Comparison of ENCODE assay signal across 10 mouse cellular contexts in the genomic region with DNA sequence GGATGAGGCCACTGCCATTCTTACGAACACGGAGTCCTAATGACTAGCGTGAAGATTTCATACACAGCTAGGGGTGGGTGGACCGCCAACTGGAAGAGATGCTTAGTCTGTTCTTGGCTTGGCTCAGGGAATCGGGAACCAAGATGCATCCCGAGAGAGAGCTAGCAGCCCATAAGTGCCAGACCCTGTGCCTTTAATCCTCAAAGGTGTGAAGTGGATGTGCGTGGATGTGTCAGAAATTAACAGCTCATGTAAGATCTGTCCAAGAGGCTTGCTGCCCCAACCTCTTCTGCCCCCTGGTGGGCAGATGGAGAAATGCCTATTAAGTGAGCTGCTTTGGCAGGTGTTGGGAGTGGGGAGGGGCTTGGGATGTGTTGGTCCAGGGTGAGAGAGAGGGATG. TPM values are rescaled to one million over a fixed set of nuclear protein-coding genes. Genes with fewer than 3 reads are reported as not detected.
A peak's percentile ranks its signal among the peaks of the same experiment; 100 is the strongest.
DNase-seq lines count a peak whose midpoint lies in the region; ATAC-seq and TF ChIP-seq lines count a peak whose summit lies in the region.
"Had no signal": no experiment of that assay in that cellular context is flagged by ENCODE, and none has a peak within 500 bp of the region (broad histone marks: within the 10 kb centered on the region; RNA-seq: fewer than 3 reads in every experiment).

No protein-coding gene starts in this region.

- no peaks in the 10 kb centered on the region for H3K36me3 ChIP-seq in kidney, embryonic 16.5 days (ENCODE audit: insufficient read depth, low read length)
- H3K36me3 ChIP-seq in ES-Bruce4 (ENCODE audit: control insufficient read depth, insufficient read depth, low read length, poor library complexity, severe bottlenecking): no peaks in the 10 kb centered on the region
- H3K36me3 ChIP-seq in forebrain, postnatal 0 days (ENCODE audit: insufficient read depth): 0 out of 2 replicates have a peak, but pooled peaks cover 2% of the 10 kb centered on the region
- H3K36me3 ChIP-seq: lung, embryonic 15.5 days had no signal

- no peak overlapping the region for H3K27ac ChIP-seq in kidney, embryonic 16.5 days (ENCODE audit: low read length)
- no peak overlapping the region for H3K27ac ChIP-seq in ES-Bruce4 (ENCODE audit: insufficient read depth, low read length)
- H3K27ac ChIP-seq in bone marrow, adult 2 months (ENCODE audit: control insufficient read depth, insufficient read depth, low read depth, low read length, poor library complexity): no peak overlapping the region
- H3K27ac ChIP-seq in forebrain, postnatal 0 days (ENCODE audit: low read depth, low read length): no peak overlapping the region
- H3K27ac ChIP-seq: lung, embryonic 15.5 days had no signal

- TF ChIP-seq POLR2A in ES-Bruce4 (IDR thresholded peaks at IDR 0.05; ENCODE audit: insufficient read depth, low read length): no peak
- TF ChIP-seq POLR2A in bone marrow, adult 2 months (IDR thresholded peaks at IDR 0.05; ENCODE audit: borderline replicate concordance, control insufficient read depth, low read depth, low read length): no peak

- ATAC-seq in kidney, embryonic 16.5 days (ENCODE audit: low FRiP score, low TSS enrichment): no peak
- peak; percentile 21 for ATAC-seq in forebrain, postnatal 0 days
- ATAC-seq in megakaryocyte-erythroid progenitor cell, adult 5-6 weeks (replicated peaks; ENCODE audit: low FRiP score, low TSS enrichment, poor library complexity, severe bottlenecking): peak; percentile 70; the same call in 1 of the 2 replicates

- TF ChIP-seq CTCF in ES-Bruce4 (IDR thresholded peaks at IDR 0.05; ENCODE audit: low read depth, low read length): peak; percentile 84
- TF ChIP-seq CTCF in bone marrow, adult 2 months (IDR thresholded peaks at IDR 0.05; ENCODE audit: control insufficient read depth, insufficient read depth, low read length): peak; percentile 82
- peak; percentile 78 for TF ChIP-seq CTCF in forebrain, postnatal 0 days (IDR thresholded peaks at IDR 0.05; ENCODE audit: low read depth)

- no peak overlapping the region for H3K4me3 ChIP-seq in kidney, embryonic 16.5 days (ENCODE audit: low read length)
- no peak overlapping the region for H3K4me3 ChIP-seq in ES-Bruce4 (ENCODE audit: low read depth, low read length)
- no peak overlapping the region for H3K4me3 ChIP-seq in bone marrow, adult 2 months (replicated peaks; ENCODE audit: control insufficient read depth, low read depth, low read length)
- H3K4me3 ChIP-seq in forebrain, postnatal 0 days (ENCODE audit: low read depth, low read length): no peak overlapping the region
- H3K4me3 ChIP-seq: erythroblast, embryonic 14.5 days; lung, embryonic 15.5 days had no signal

- no peak overlapping the region for H3K4me2 ChIP-seq in kidney, embryonic 16.5 days (replicated peaks; ENCODE audit: low read depth, low read length)
- no peak overlapping the region for H3K4me2 ChIP-seq in forebrain, postnatal 0 days (ENCODE audit: low read depth)
- H3K4me2 ChIP-seq: lung, embryonic 15.5 days had no signal

- no peaks in the 10 kb centered on the region for H3K9me3 ChIP-seq in kidney, embryonic 16.5 days (ENCODE audit: low read length)
- no peaks in the 10 kb centered on the region for H3K9me3 ChIP-seq in ES-Bruce4 (replicated peaks; ENCODE audit: control insufficient read depth, insufficient read depth, low read length, poor library complexity, severe bottlenecking)
- H3K9me3 ChIP-seq in forebrain, postnatal 0 days (ENCODE audit: low read length): no peaks in the 10 kb centered on the region
- H3K9me3 ChIP-seq: lung, embryonic 15.5 days had no signal

- peak; percentile 43 for DNase-seq in kidney, adult 11 months
- peak; percentile 54 for DNase-seq in forebrain, postnatal 0 days
- DNase-seq in kidney, postnatal 14 days: peak; percentile 73
- DNase-seq in thymus, postnatal 4 days: peak; percentile 74

- no peak overlapping the region for H3K9ac ChIP-seq in kidney, embryonic 16.5 days (replicated peaks; ENCODE audit: low read length)
- H3K9ac ChIP-seq in ES-Bruce4 (ENCODE audit: low read depth, poor library complexity, severe bottlenecking): no peak overlapping the region
- no peak overlapping the region for H3K9ac ChIP-seq in forebrain, postnatal 0 days
- H3K9ac ChIP-seq: lung, embryonic 15.5 days had no signal

- no peaks in the 10 kb centered on the region for H3K4me1 ChIP-seq in kidney, embryonic 16.5 days (ENCODE audit: insufficient read depth, low read length)
- no peaks in the 10 kb centered on the region for H3K4me1 ChIP-seq in ES-Bruce4 (ENCODE audit: control insufficient read depth, insufficient read depth, low read length)
- no peaks in the 10 kb centered on the region; the same call in 1 of the 2 replicates for H3K4me1 ChIP-seq in bone marrow, adult 2 months (ENCODE audit: control insufficient read depth, insufficient read depth, low read length)
- peaks cover 5% of the 10 kb centered on the region; the same call in 1 of the 2 replicates for H3K4me1 ChIP-seq in forebrain, postnatal 0 days (ENCODE audit: insufficient read depth)
- H3K4me1 ChIP-seq: lung, embryonic 15.5 days had no signal

- TF ChIP-seq EP300 in ES-Bruce4 (IDR thresholded peaks at IDR 0.05; ENCODE audit: insufficient read depth, low read depth, low read length): no peak

- H3K27me3 ChIP-seq in kidney, embryonic 16.5 days (ENCODE audit: insufficient read depth, low read length): no peaks in the 10 kb centered on the region
- H3K27me3 ChIP-seq in ES-Bruce4 (ENCODE audit: control insufficient read depth, insufficient read depth, low read length, poor library complexity, severe bottlenecking): no peaks in the 10 kb centered on the region
- no peaks in the 10 kb centered on the region for H3K27me3 ChIP-seq in forebrain, postnatal 0 days (ENCODE audit: insufficient read depth, low read length)
- H3K27me3 ChIP-seq: lung, embryonic 15.5 days had no signal

- WGBS in kidney, embryonic 16.5 days: 53% methylated on average over 7 of the region's 7 CpGs
- WGBS in bone marrow, adult 2 months: 74% methylated on average over 7 of the region's 7 CpGs
- 41% methylated on average over 7 of the region's 7 CpGs for WGBS in forebrain, postnatal 0 days

RNA-seq across cellular contexts. Expression of gene Kcnip3, which starts 20.8 kb away (rescaled TPM):
- 3.4 and 4.7 TPM in 2 replicates for polyA plus RNA-seq in kidney, embryonic 16.5 days (2015; fragmentation: Nextera tagmentation; extraction: Ambion mirVana)
- polyA plus RNA-seq in ES-Bruce4 (2011; ENCODE audit: insufficient read depth, insufficient read length, low read depth, missing spikeins): 2.0 and 2.8 TPM in 2 replicates
- polyA plus RNA-seq in bone marrow, adult 2 months (2011; ENCODE audit: insufficient read depth, insufficient read length, low replicate concordance, missing spikeins): 1.5 TPM in 2 replicates
- 27.8 and 31.2 TPM in 2 replicates for total RNA-seq in forebrain, postnatal 0 days (2014; rRNA removed)
- 15.8 and 20.1 TPM in 2 replicates for polyA plus RNA-seq in forebrain, postnatal 0 days (2015; fragmentation: Nextera tagmentation; extraction: Ambion mirVana)
- not detected in 2 replicates for total RNA-seq in megakaryocyte-erythroid progenitor cell, adult 5-6 weeks (2014; fragmentation: Nextera tagmentation)
- 0.15 TPM in 1 of 2 replicates, not detected in the other for total RNA-seq in megakaryocyte-erythroid progenitor cell, adult 5-6 weeks (2017)

RNA-seq across cellular contexts. Expression of gene Prom2, which starts 40.2 kb away (rescaled TPM):
- 2.7 and 3.0 TPM in 2 replicates for polyA plus RNA-seq in kidney, embryonic 16.5 days (2015; fragmentation: Nextera tagmentation; extraction: Ambion mirVana)
- 1.2 and 1.3 TPM in 2 replicates for polyA plus RNA-seq in ES-Bruce4 (2011; ENCODE audit: insufficient read depth, insufficient read length, low read depth, missing spikeins)
- not detected in 2 replicates for polyA plus RNA-seq in bone marrow, adult 2 months (2011; ENCODE audit: insufficient read depth, insufficient read length, low replicate concordance, missing spikeins)
- not detected in 2 replicates for total RNA-seq in forebrain, postnatal 0 days (2014; rRNA removed)
- polyA plus RNA-seq in forebrain, postnatal 0 days (2015; fragmentation: Nextera tagmentation; extraction: Ambion mirVana): 0.04 TPM in 1 of 2 replicates, not detected in the other
- not detected in 2 replicates for total RNA-seq in megakaryocyte-erythroid progenitor cell, adult 5-6 weeks (2014; fragmentation: Nextera tagmentation)
- total RNA-seq in megakaryocyte-erythroid progenitor cell, adult 5-6 weeks (2017): not detected in 2 replicates
- polyA plus RNA-seq: erythroblast, embryonic 14.5 days had no signal

RNA-seq across cellular contexts. Expression of gene Fahd2a, which starts 56.7 kb away (rescaled TPM):
- polyA plus RNA-seq in kidney, embryonic 16.5 days (2015; fragmentation: Nextera tagmentation; extraction: Ambion mirVana): 37.0 and 39.0 TPM in 2 replicates
- polyA plus RNA-seq in ES-Bruce4 (2011; ENCODE audit: insufficient read depth, insufficient read length, low read depth, missing spikeins): 14.8 and 16.1 TPM in 2 replicates
- polyA plus RNA-seq in bone marrow, adult 2 months (2011; ENCODE audit: insufficient read depth, insufficient read length, low replicate concordance, missing spikeins): 9.5 and 14.6 TPM in 2 replicates
- 26.3 and 28.8 TPM in 2 replicates for total RNA-seq in forebrain, postnatal 0 days (2014; rRNA removed)
- polyA plus RNA-seq in forebrain, postnatal 0 days (2015; fragmentation: Nextera tagmentation; extraction: Ambion mirVana): 27.1 and 27.4 TPM in 2 replicates
- total RNA-seq in megakaryocyte-erythroid progenitor cell, adult 5-6 weeks (2014; fragmentation: Nextera tagmentation): 17.8 and 18.9 TPM in 2 replicates
- 1.8 and 3.5 TPM in 2 replicates for total RNA-seq in megakaryocyte-erythroid progenitor cell, adult 5-6 weeks (2017)
